In the genomic region with DNA sequence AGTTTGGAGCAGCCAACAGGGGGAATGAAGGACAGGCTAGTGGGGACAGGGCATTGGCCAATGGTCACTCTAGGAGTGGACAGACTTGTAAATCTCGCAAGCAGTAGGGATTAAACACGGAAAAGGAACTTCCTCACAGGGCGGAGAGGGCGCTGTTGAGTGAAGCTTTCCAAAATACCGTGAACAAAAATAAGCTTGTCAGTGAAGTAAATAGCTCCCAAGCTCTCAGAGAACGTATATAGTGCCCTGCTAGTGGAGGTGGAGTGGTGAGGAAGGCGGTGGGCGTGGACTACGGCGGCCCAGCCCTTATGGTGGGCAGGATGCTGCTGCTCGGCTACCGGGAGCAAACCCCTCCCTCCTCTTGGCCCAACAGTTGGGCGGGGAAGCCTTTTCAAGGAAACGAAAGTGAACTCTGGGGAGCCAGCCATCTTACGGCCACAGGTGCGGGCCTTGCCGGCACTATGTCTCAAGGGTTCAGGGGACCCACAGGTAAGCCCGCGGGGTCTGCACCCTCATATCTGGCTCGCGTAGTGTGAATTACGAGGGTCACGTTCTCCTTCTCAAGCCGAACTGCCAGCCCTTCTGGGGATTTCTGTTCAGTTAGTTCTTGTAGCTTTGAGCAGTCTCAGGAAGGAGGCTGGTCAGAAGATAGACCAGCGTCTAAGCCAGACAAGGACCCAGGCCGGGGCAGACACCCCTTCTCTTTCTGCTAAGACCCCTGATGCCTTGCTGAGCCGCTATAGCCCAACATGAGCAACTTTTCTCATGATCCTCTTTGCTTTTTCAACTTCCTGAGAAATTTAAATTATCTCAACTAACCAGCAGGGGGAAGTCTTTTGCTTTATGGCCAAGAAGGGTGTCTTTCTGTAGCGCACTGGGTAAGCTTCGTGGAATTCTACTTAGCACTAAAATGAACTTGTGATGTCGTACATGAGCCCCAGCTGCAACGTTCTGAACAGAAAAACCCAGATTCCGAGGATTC, we compare ENCODE assay signal across 8 mouse cellular contexts. TPM values are rescaled to one million over a fixed set of nuclear protein-coding genes. Genes with fewer than 3 reads are reported as not detected.
DNase-seq lines count a peak whose midpoint lies in the region; ATAC-seq and TF ChIP-seq lines count a peak whose summit lies in the region.

No protein-coding gene starts in this region.

- no peaks in the 10 kb centered on the region for H3K9me3 ChIP-seq in CH12.LX (replicated peaks; ENCODE audit: low read length)
- no peaks in the 10 kb centered on the region for H3K9me3 ChIP-seq in heart, embryonic 11.5 days (replicated peaks; ENCODE audit: control insufficient read depth, low read length)
- no peaks in the 10 kb centered on the region for H3K9me3 ChIP-seq in kidney, embryonic 15.5 days (replicated peaks)
- no peaks in the 10 kb centered on the region for H3K9me3 ChIP-seq in liver, postnatal 0 days (ENCODE audit: low read length)
- H3K9me3 ChIP-seq in neural tube, embryonic 12.5 days, result no peaks in the 10 kb centered on the region

- H3K9ac ChIP-seq in CH12.LX (ENCODE audit: insufficient read depth, low read depth), result peak overlapping the region; percentile 92
- H3K9ac ChIP-seq in heart, embryonic 11.5 days (ENCODE audit: low read depth, low read length), result peak overlapping the region; percentile 81
- H3K9ac ChIP-seq in kidney, embryonic 15.5 days, result peak overlapping the region; percentile 59
- H3K9ac ChIP-seq in liver, postnatal 0 days (replicated peaks), result peak overlapping the region; percentile 91
- peak overlapping the region; percentile 42; the same call in 1 of the 2 replicates for H3K9ac ChIP-seq in neural tube, embryonic 12.5 days

- peak overlapping the region; percentile 76 to 93 (median 81) for H3K4me3 ChIP-seq in CH12.LX (replicated peaks in 1 of 3; ENCODE audit: low read depth in 2 of 3, low read length in 2 of 3, poor library complexity in 1 of 3)
- H3K4me3 ChIP-seq in heart, embryonic 11.5 days (ENCODE audit: low read depth, low read length), result peak overlapping the region; percentile 79
- H3K4me3 ChIP-seq in kidney, embryonic 15.5 days (replicated peaks), result peak overlapping the region; percentile 73
- H3K4me3 ChIP-seq in liver, postnatal 0 days (ENCODE audit: low read depth, low read length), result peak overlapping the region; percentile 79
- peak overlapping the region; percentile 44 for H3K4me3 ChIP-seq in neural tube, embryonic 12.5 days

- no peak for TF ChIP-seq EP300 in CH12.LX (IDR thresholded peaks at IDR 0.05; ENCODE audit: low read length)
- no peak for TF ChIP-seq EP300 in liver, postnatal 0 days (IDR thresholded peaks at IDR 0.05; ENCODE audit: low read depth)

- dilution Hi-C loops in CH12.LX (cut with MboI; ENCODE audit: extremely low pct_ligation_motif_present, extremely low pct_unique_long_range_greater_than_20kb, low sequenced_read_pairs), result no loop called here

- peak; percentile 37 to 71; a peak in 3 of 4 replicates for TF ChIP-seq CTCF in CH12.LX (conservative IDR thresholded peaks at IDR 0.05 in 1 of 2, IDR thresholded peaks at IDR 0.05 in 1 of 2; ENCODE audit: low read depth in 2 of 2, low read length in 2 of 2)
- TF ChIP-seq CTCF in liver, postnatal 0 days (IDR thresholded peaks at IDR 0.05; ENCODE audit: low read depth), result peak; percentile 75

- H3K36me3 ChIP-seq in CH12.LX (replicated peaks in 1 of 2; ENCODE audit: control insufficient read depth in 1 of 2, insufficient read depth in 1 of 2, low read length in 1 of 2), result peaks cover 12 to 29% of the 10 kb centered on the region in 2 experiments
- no peaks in the 10 kb centered on the region for H3K36me3 ChIP-seq in heart, embryonic 11.5 days (ENCODE audit: control insufficient read depth, insufficient read depth, low read length)
- peaks cover 5% of the 10 kb centered on the region; the same call in 1 of the 2 replicates for H3K36me3 ChIP-seq in kidney, embryonic 15.5 days
- H3K36me3 ChIP-seq in liver, postnatal 0 days (replicated peaks; ENCODE audit: insufficient read depth, low read length), result peaks cover 26% of the 10 kb centered on the region
- no peaks in the 10 kb centered on the region; the same call in 1 of the 2 replicates for H3K36me3 ChIP-seq in neural tube, embryonic 12.5 days

- DNase-seq in CH12.LX (ENCODE audit: extremely low read depth), result peak; percentile 93
- peak; percentile 78 for DNase-seq in brain, adult 2 months (ENCODE audit: low read depth, low spot score)
- peak; percentile 94 for DNase-seq in liver, postnatal 0 days
- DNase-seq in testis, postnatal 10 days (ENCODE audit: low spot score), result peak; percentile 84

- peak overlapping the region; percentile 92 for H3K4me2 ChIP-seq in CH12.LX (ENCODE audit: insufficient read depth, low read depth, poor library complexity, severe bottlenecking)
- peak overlapping the region; percentile 93 for H3K4me2 ChIP-seq in heart, embryonic 11.5 days
- peak overlapping the region; percentile 80 for H3K4me2 ChIP-seq in kidney, embryonic 15.5 days
- peak overlapping the region; percentile 86 for H3K4me2 ChIP-seq in liver, postnatal 0 days (ENCODE audit: low read depth, low read length)
- H3K4me2 ChIP-seq in neural tube, embryonic 12.5 days (replicated peaks), result peak overlapping the region; percentile 73

- peaks cover 26% of the 10 kb centered on the region for H3K79me2 ChIP-seq in CH12.LX (replicated peaks; ENCODE audit: control insufficient read depth, extremely low read depth, insufficient read depth, poor library complexity, severe bottlenecking)

- TF ChIP-seq RAD21 in CH12.LX (IDR thresholded peaks at IDR 0.05; ENCODE audit: low read depth, low read length), result peak; percentile 37

- ATAC-seq in erythroblast, adult 5-6 weeks (replicated peaks; ENCODE audit: low FRiP score, poor library complexity, severe bottlenecking), result peak; percentile 92
- ATAC-seq in heart, embryonic 11.5 days (replicated peaks; ENCODE audit: insufficient number of reproducible peaks, low FRiP score, low TSS enrichment), result peak; percentile 90
- ATAC-seq in kidney, embryonic 15.5 days (replicated peaks; ENCODE audit: low FRiP score), result peak; percentile 97
- ATAC-seq in liver, postnatal 0 days, result peak; percentile 97
- ATAC-seq in neural tube, embryonic 12.5 days (ENCODE audit: low FRiP score, low read depth), result peak; percentile 90

- peak overlapping the region; percentile 39; the same call in 1 of the 2 replicates for H3K27ac ChIP-seq in CH12.LX (ENCODE audit: insufficient read depth, low read depth)
- peak overlapping the region; percentile 57 for H3K27ac ChIP-seq in heart, embryonic 11.5 days (ENCODE audit: low read depth, low read length)
- H3K27ac ChIP-seq in kidney, embryonic 15.5 days, result peak overlapping the region; percentile 83
- peak overlapping the region; percentile 91 for H3K27ac ChIP-seq in liver, postnatal 0 days (ENCODE audit: low read depth)
- no peak overlapping the region for H3K27ac ChIP-seq in neural tube, embryonic 12.5 days

- TF ChIP-seq POLR2A in CH12.LX (IDR thresholded peaks at IDR 0.05; ENCODE audit: low read depth, low read length), result peak; percentile 88

- in situ Hi-C loops in CH12.LX (cut with MboI; ENCODE audit: low pct_ligation_motif_present, low pct_unique_long_range_greater_than_20kb, low sequenced_read_pairs), result loop anchor here (5.0 kb wide), 1 partner anchor 37 kb away; no protein-coding TSS in a partner anchor

- peaks cover 13 to 60% of the 10 kb centered on the region in 2 experiments for H3K4me1 ChIP-seq in CH12.LX (ENCODE audit: control insufficient read depth in 1 of 2, insufficient read depth in 2 of 2)
- H3K4me1 ChIP-seq in heart, embryonic 11.5 days (ENCODE audit: control insufficient read depth, insufficient read depth, low read length), result peaks cover 16% of the 10 kb centered on the region
- H3K4me1 ChIP-seq in kidney, embryonic 15.5 days, result peaks cover 14% of the 10 kb centered on the region
- H3K4me1 ChIP-seq in liver, postnatal 0 days (ENCODE audit: insufficient read depth), result peaks cover 21% of the 10 kb centered on the region
- peaks cover 17% of the 10 kb centered on the region for H3K4me1 ChIP-seq in neural tube, embryonic 12.5 days

- 3% methylated on average over 32 of the region's 32 CpGs for WGBS in heart, embryonic 11.5 days (ENCODE audit: insufficient replicate concordance)
- WGBS in kidney, embryonic 15.5 days, result 1% methylated on average over 32 of the region's 32 CpGs
- WGBS in liver, postnatal 0 days (ENCODE audit: insufficient replicate concordance), result 1% methylated on average over 32 of the region's 32 CpGs
- WGBS in neural tube, embryonic 12.5 days, result 3% methylated on average over 32 of the region's 32 CpGs

- H3K27me3 ChIP-seq in CH12.LX (replicated peaks), result no peaks in the 10 kb centered on the region
- no peaks in the 10 kb centered on the region for H3K27me3 ChIP-seq in heart, embryonic 11.5 days (ENCODE audit: control insufficient read depth, insufficient read depth, low read length)
- H3K27me3 ChIP-seq in kidney, embryonic 15.5 days, result no peaks in the 10 kb centered on the region
- H3K27me3 ChIP-seq in liver, postnatal 0 days (ENCODE audit: insufficient read depth, low read length), result no peaks in the 10 kb centered on the region
- H3K27me3 ChIP-seq in neural tube, embryonic 12.5 days (replicated peaks), result no peaks in the 10 kb centered on the region

RNA-seq across cellular contexts. Expression of a gene that starts 15.8 kb away (rescaled TPM):
- 20.4 and 22.7 TPM in 2 replicates for total RNA-seq in CH12.LX (2012; rRNA removed)
- total RNA-seq in CH12.LX (2014; rRNA removed), result 11.5 and 12.5 TPM in 2 replicates
- polyA plus RNA-seq in CH12.LX (2012; ENCODE audit: insufficient read length, low read depth), result 32.4 and 33.1 TPM in 2 replicates
- 23.8 and 32.9 TPM in 2 replicates for total RNA-seq in erythroblast, adult 5-6 weeks (2015; ENCODE audit: low replicate concordance)
- total RNA-seq in erythroblast, adult 5-6 weeks (2017; ENCODE audit: low replicate concordance), result 71.8 and 72.0 TPM in 2 replicates
- 6.6 and 10.9 TPM in 2 replicates for polyA plus RNA-seq in heart, embryonic 11.5 days (2014; fragmentation: Nextera tagmentation; extraction: Ambion mirVana)
- polyA plus RNA-seq in kidney, embryonic 15.5 days (2015; fragmentation: Nextera tagmentation; extraction: Ambion mirVana), result 10.4 and 11.7 TPM in 2 replicates
- 5.2 and 5.3 TPM in 2 replicates for polyA plus RNA-seq in liver, postnatal 0 days (2015; fragmentation: Nextera tagmentation; extraction: Ambion mirVana)
- 17.8 and 21.7 TPM in 2 replicates for polyA plus RNA-seq in neural tube, embryonic 12.5 days (2016; fragmentation: Nextera tagmentation; extraction: Ambion mirVana)

RNA-seq across cellular contexts. Expression of a gene that starts 33.8 kb away (rescaled TPM):
- 0.59 and 0.63 TPM in 2 replicates for total RNA-seq in CH12.LX (2012; rRNA removed)
- total RNA-seq in CH12.LX (2014; rRNA removed), result 0.19 and 0.39 TPM in 2 replicates
- 1.3 TPM in 2 replicates for polyA plus RNA-seq in CH12.LX (2012; ENCODE audit: insufficient read length, low read depth)
- total RNA-seq in erythroblast, adult 5-6 weeks (2015; ENCODE audit: low replicate concordance), result not detected in 2 replicates
- 0.09 and 0.84 TPM in 2 replicates for total RNA-seq in erythroblast, adult 5-6 weeks (2017; ENCODE audit: low replicate concordance)
- polyA plus RNA-seq in heart, embryonic 11.5 days (2014; fragmentation: Nextera tagmentation; extraction: Ambion mirVana), result 0.24 and 0.27 TPM in 2 replicates
- polyA plus RNA-seq in kidney, embryonic 15.5 days (2015; fragmentation: Nextera tagmentation; extraction: Ambion mirVana), result 0.57 and 0.75 TPM in 2 replicates
- polyA plus RNA-seq in liver, postnatal 0 days (2015; fragmentation: Nextera tagmentation; extraction: Ambion mirVana), result 0.18 and 0.27 TPM in 2 replicates
- polyA plus RNA-seq in neural tube, embryonic 12.5 days (2016; fragmentation: Nextera tagmentation; extraction: Ambion mirVana), result 26.2 and 28.0 TPM in 2 replicates

RNA-seq across cellular contexts. Expression of a gene that starts 42.8 kb away (rescaled TPM):
- 35.4 and 44.5 TPM in 2 replicates for total RNA-seq in CH12.LX (2012; rRNA removed)
- 59.4 and 61.7 TPM in 2 replicates for total RNA-seq in CH12.LX (2014; rRNA removed)
- polyA plus RNA-seq in CH12.LX (2012; ENCODE audit: insufficient read length, low read depth), result 88.8 and 99.1 TPM in 2 replicates
- 21.5 and 25.1 TPM in 2 replicates for total RNA-seq in erythroblast, adult 5-6 weeks (2015; ENCODE audit: low replicate concordance)
- 14.2 and 30.1 TPM in 2 replicates for total RNA-seq in erythroblast, adult 5-6 weeks (2017; ENCODE audit: low replicate concordance)
- 14.4 TPM in 2 replicates for polyA plus RNA-seq in heart, embryonic 11.5 days (2014; fragmentation: Nextera tagmentation; extraction: Ambion mirVana)
- 11.0 and 12.5 TPM in 2 replicates for polyA plus RNA-seq in kidney, embryonic 15.5 days (2015; fragmentation: Nextera tagmentation; extraction: Ambion mirVana)
- polyA plus RNA-seq in liver, postnatal 0 days (2015; fragmentation: Nextera tagmentation; extraction: Ambion mirVana), result 4.9 and 5.7 TPM in 2 replicates
- 18.6 and 21.2 TPM in 2 replicates for polyA plus RNA-seq in neural tube, embryonic 12.5 days (2016; fragmentation: Nextera tagmentation; extraction: Ambion mirVana)

Comparison
In these comparisons a context has a peak if more than half of its experiments do, and no peak if none do; other contexts are left out.
1. H3K9ac ChIP-seq: peak in every context shown above with its lines; median percentile 92 in CH12.LX; 91 in liver, postnatal 0 days; 81 in heart, embryonic 11.5 days; 59 in kidney, embryonic 15.5 days; 42 in neural tube, embryonic 12.5 days.
2. RNA of a gene that starts 33.8 kb away (polyA plus RNA-seq): 26.2 to 28.0 TPM in neural tube, embryonic 12.5 days; 1.3 TPM in CH12.LX, 0.57 to 0.75 TPM in kidney, embryonic 15.5 days, 0.24 to 0.27 TPM in heart, embryonic 11.5 days and 0.18 to 0.27 TPM in liver, postnatal 0 days; every median in the first group is over 10 times any median in the second.
3. Peak in every context shown above with its lines, with median percentiles within 50 percentile points of each other: DNase-seq, H3K4me2 ChIP-seq, H3K4me3 ChIP-seq and ATAC-seq.